In genomic region chr12:20990132-20990531, GRCm38 (mm10) we compare ENCODE assay signal across 8 mouse cellular contexts. TPM values are rescaled to one million over a fixed set of nuclear protein-coding genes. Genes with fewer than 3 reads are reported as not detected.
DNase-seq lines count a peak whose midpoint lies in the region; ATAC-seq and TF ChIP-seq lines count a peak whose summit lies in the region.
"Not testable (repeated sequence)": the region's sequence is repeated elsewhere in the genome, so short reads cannot be mapped to it uniquely, and the experiment has no call there.

Gene Asap2 (plus strand): TSS chr12:20990459.

- not testable (repeated sequence) for H3K36me3 ChIP-seq in hindbrain, embryonic 16.5 days (ENCODE audit: control insufficient read depth, insufficient read depth, low read length)

- peak within 1 kb of the TSS; percentile 43 for H3K4me2 ChIP-seq in hindbrain, embryonic 16.5 days (ENCODE audit: low read length)

- 0% methylated on average over 20 of the region's 38 CpGs for WGBS in hindbrain, embryonic 16.5 days
- under 1% methylated on average over 35 of the region's 38 CpGs for WGBS in olfactory bulb, adult 2 months

- peak within 1 kb of the TSS; percentile 47 for H3K4me3 ChIP-seq in hindbrain, embryonic 16.5 days (ENCODE audit: low read length)
- H3K4me3 ChIP-seq in olfactory bulb, adult 2 months (ENCODE audit: insufficient read depth, low read depth, low read length) = peak within 1 kb of the TSS; percentile 75

- not testable (repeated sequence) for TF ChIP-seq POLR2A in olfactory bulb, adult 2 months (IDR thresholded peaks at IDR 0.05; ENCODE audit: insufficient read depth, low read depth, low read length)

- not testable (repeated sequence) for H3K27me3 ChIP-seq in hindbrain, embryonic 16.5 days (replicated peaks; ENCODE audit: control insufficient read depth, insufficient read depth, low read length)

- not testable (repeated sequence) for H3K9me3 ChIP-seq in hindbrain, embryonic 16.5 days (ENCODE audit: control insufficient read depth, low read length)

- TF ChIP-seq CTCF in olfactory bulb, adult 2 months (IDR thresholded peaks at IDR 0.05; ENCODE audit: insufficient read depth, low read depth, low read length) = not testable (repeated sequence)

- peak within 1 kb of the TSS; percentile 66 for H3K9ac ChIP-seq in hindbrain, embryonic 16.5 days (ENCODE audit: low read depth, low read length)

- H3K4me1 ChIP-seq in hindbrain, embryonic 16.5 days (ENCODE audit: control insufficient read depth, insufficient read depth, low read depth, low read length); olfactory bulb, adult 2 months (ENCODE audit: control insufficient read depth, insufficient read depth, low read length): not testable (repeated sequence)

- peak within 1 kb of the TSS; percentile 63 for H3K27ac ChIP-seq in hindbrain, embryonic 16.5 days (ENCODE audit: low read depth, low read length)
- H3K27ac ChIP-seq in olfactory bulb, adult 2 months (ENCODE audit: insufficient read depth, low read depth, low read length) = not testable (repeated sequence)

- ATAC-seq in hindbrain, embryonic 16.5 days = not testable (repeated sequence)

- peak; percentile 4 for DNase-seq in R1 (ENCODE audit: low read depth, low spot score)
- DNase-seq in embryo, embryonic 10.5 days (ENCODE audit: low spot score) = peak; percentile 0
- DNase-seq in gastrocnemius, postnatal 25 days = peak; percentile 42
- DNase-seq in layer of hippocampus, postnatal 14 days (ENCODE audit: low spot score in 2 of 2) = peak; percentile 60 to 64
- peak; percentile 65 to 69 for DNase-seq in lung, adult 18-20 months
- peak; percentile 36 for DNase-seq in testis, postnatal 14 days (ENCODE audit: low spot score)

RNA-seq across cellular contexts. Expression of gene Asap2, which starts in this region (rescaled TPM):
- 1 to 10 TPM; 4.2 to 4.8 TPM for total RNA-seq in gastrocnemius, postnatal 25 days (2021)
- polyA plus RNA-seq in hindbrain, embryonic 16.5 days (2015; fragmentation: Nextera tagmentation; extraction: Ambion mirVana) = 10.2 and 11.4 TPM in 2 replicates
- total RNA-seq in layer of hippocampus, postnatal 14 days (2021) = 10 to 100 TPM; 46.6 to 50.1 TPM
- polyA plus RNA-seq in olfactory bulb, adult 2 months (2012; ENCODE audit: insufficient read depth, insufficient read length, low replicate concordance, missing spikeins) = not detected in 2 replicates

Comparison
In these comparisons a context has a peak if more than half of its experiments do, and no peak if none do; other contexts are left out.
1. RNA of gene Asap2 (total RNA-seq): 46.6 to 50.1 TPM in layer of hippocampus, postnatal 14 days; 4.2 to 4.8 TPM in gastrocnemius, postnatal 25 days; every median in the first group is over 4 times any median in the second.
2. DNase-seq: peak in every context shown above with its lines; median percentile 67 in lung, adult 18-20 months; 62 in layer of hippocampus, postnatal 14 days; 42 in gastrocnemius, postnatal 25 days; 36 in testis, postnatal 14 days; 4 in R1; 0 in embryo, embryonic 10.5 days.